Mouse (Mus musculus): ENCODE data around the gene Cd44. TPM values are rescaled to one million over a fixed set of nuclear protein-coding genes. Genes with fewer than 3 reads are reported as not detected.

Cd44 gene
- polyA plus RNA-seq, 1 experiment from 2014 or later, result 19.4 TPM

DNA sequence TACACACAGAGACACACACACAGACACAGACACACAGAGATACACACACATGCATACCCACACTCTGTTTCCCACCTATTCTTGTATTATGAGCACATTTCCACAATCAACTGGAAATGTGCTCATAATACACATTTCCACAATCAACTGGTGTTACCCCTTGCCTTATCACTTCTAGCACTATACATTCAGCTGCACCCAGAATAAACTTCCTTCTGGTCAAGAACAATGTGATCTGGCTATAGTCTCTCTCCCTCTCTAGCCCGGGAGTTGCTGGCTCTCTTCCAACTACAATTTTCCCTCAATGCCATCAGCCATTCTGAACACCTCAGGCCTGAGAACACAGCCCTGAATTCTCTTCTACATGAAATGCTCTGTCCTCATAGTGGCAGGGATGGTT lies 34.9 kb downstream of the Cd44 start:
- no peak overlapping the region for H3K9ac ChIP-seq
- no peaks in the 10 kb centered on the region for H3K36me3 ChIP-seq
- no peak overlapping the region for H3K4me3 ChIP-seq (replicated peaks)
- H3K9me3 ChIP-seq, result no peaks in the 10 kb centered on the region
- peaks cover 5% of the 10 kb centered on the region; the same call in 1 of the 2 replicates for H3K4me1 ChIP-seq
- ATAC-seq (ENCODE audit: insufficient read depth, low FRiP score, low read depth), result peak; percentile 63; the same call in 1 of the 2 replicates
- peak overlapping the region; percentile 61 for H3K27ac ChIP-seq
- WGBS, result 0% methylated on average over 1 of the region's 1 CpGs
- no peaks in the 10 kb centered on the region for H3K27me3 ChIP-seq (replicated peaks)
- no peak overlapping the region for H3K4me2 ChIP-seq

DNA sequence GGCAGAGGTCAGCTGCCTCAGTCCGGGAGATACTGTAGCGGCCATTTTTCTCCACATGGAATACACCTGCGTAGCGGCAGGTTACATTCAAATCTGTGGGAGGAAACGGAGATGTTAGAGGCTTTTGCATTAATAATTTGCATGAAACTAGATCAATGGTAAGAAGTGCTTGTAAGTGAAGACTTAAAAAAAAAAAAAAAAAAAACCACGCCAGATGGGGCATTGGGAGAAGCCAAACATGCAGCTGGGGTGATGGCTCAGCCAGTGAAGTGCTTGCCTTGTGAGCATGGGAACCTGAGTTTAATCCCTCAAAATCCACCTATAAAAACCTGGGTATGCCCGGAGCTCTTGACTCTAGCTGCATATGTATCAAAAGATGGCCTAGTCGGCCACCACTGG lies 36.1 kb downstream of the Cd44 start:
- ATAC-seq (ENCODE audit: insufficient read depth, low FRiP score, low read depth), result no peak
- Histone ChIP-seq H3K4me2 (no peak overlapping the region), H3K27me3 (replicated peaks) (no peaks in the 10 kb centered on the region), H3K4me1 (peaks cover 5% of the 10 kb centered on the region; the same call in 1 of the 2 replicates), H3K36me3 (no peaks in the 10 kb centered on the region), H3K4me3 (replicated peaks) (no peak overlapping the region), H3K9ac (no peak overlapping the region), H3K27ac (no peak overlapping the region), H3K9me3 (no peaks in the 10 kb centered on the region)
- WGBS, result 91% methylated on average over 8 of the region's 8 CpGs

DNA sequence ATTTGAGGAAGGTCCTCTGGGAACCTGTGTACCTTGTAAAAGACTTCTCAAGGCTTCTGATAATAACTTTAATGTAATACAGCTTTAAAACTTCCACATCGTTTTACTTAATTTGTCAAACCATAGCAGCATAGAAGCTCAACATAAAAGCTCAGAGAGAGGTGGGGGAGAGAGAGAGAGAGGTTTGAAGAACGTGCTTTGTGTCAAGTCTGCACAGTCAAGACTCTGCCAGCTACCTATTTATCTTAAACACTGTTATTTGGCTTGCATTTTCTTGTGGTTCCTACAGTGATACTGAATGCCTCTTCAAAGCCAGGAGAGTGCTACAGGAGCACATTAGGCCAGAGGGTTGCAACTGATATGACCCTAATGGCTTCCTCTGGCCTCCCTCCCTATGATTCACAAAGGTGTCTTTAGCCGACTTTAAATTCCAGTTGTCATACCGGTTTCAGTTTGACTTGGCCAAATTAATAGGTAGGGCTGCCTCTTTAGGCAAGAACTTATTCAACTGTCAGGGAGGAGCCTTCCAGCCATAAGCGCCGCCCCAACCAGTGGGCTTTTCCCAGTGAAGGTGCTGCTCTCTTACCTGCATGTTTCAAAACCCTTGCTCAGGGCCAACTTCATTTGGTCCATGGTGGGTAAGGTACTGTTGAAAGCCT lies 36.6 kb downstream of the Cd44 start:
- peaks cover 5% of the 10 kb centered on the region; the same call in 1 of the 2 replicates for H3K4me1 ChIP-seq
- no peaks in the 10 kb centered on the region for H3K36me3 ChIP-seq
- H3K27ac ChIP-seq, result no peak overlapping the region
- H3K9ac ChIP-seq, result no peak overlapping the region
- H3K27me3 ChIP-seq (replicated peaks), result no peaks in the 10 kb centered on the region
- no peaks in the 10 kb centered on the region for H3K9me3 ChIP-seq
- WGBS, result 57% methylated on average over 6 of the region's 6 CpGs
- H3K4me2 ChIP-seq, result no peak overlapping the region
- H3K4me3 ChIP-seq (replicated peaks), result no peak overlapping the region
- ATAC-seq (ENCODE audit: insufficient read depth, low FRiP score, low read depth), result no peak

DNA sequence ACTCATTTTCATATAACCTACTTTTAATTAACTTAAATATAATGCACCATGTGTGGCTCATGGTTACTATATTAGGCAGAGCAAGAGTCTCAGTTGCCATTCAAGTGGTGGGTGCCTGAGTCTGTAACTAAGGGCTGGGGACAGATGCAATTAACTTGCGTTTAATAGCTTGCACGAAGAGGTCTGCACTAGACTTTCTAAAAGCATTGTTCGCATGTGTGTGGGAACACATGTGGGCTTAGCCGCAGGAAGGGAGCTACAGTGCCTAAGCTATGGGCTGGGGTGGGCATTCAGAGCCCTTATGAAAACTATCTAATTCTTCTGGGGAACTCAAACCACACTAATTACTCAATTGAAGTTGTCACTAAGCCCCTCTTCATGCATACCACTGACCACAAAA lies 37.4 kb downstream of the Cd44 start:
- Histone ChIP-seq H3K4me3 (replicated peaks) (no peak overlapping the region), H3K36me3 (no peaks in the 10 kb centered on the region), H3K27ac (no peak overlapping the region), H3K27me3 (replicated peaks) (no peaks in the 10 kb centered on the region), H3K4me1 (peaks cover 5% of the 10 kb centered on the region; the same call in 1 of the 2 replicates), H3K9ac (no peak overlapping the region), H3K4me2 (no peak overlapping the region), H3K9me3 (no peaks in the 10 kb centered on the region)
- ATAC-seq (ENCODE audit: insufficient read depth, low FRiP score, low read depth), result no peak
- WGBS, result 90% methylated on average over 4 of the region's 4 CpGs

DNA sequence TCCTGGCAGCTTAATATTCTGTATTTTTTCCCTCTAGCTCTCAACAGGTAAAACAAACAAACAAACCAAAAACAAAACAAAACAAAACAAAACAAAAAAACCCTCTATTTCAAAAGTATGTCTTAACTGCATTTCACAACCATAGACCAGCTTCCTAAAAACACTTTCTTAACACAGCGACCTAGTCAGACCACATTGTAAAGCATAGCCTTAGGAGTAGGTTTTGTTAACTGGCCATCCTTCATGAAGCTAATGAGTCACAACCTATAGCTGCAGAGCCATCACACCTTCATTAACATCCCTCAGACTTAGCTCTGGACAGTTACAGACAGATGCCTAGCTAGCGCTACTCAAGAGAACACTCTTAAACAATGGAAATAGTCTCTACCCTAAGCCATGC lies 37.9 kb downstream of the Cd44 start:
- ATAC-seq (ENCODE audit: insufficient read depth, low FRiP score, low read depth), result no peak
- Histone ChIP-seq H3K27me3 (replicated peaks) (no peaks in the 10 kb centered on the region), H3K27ac (no peak overlapping the region), H3K9me3 (no peaks in the 10 kb centered on the region), H3K9ac (no peak overlapping the region), H3K4me3 (replicated peaks) (no peak overlapping the region), H3K4me1 (peaks cover 5% of the 10 kb centered on the region; the same call in 1 of the 2 replicates), H3K4me2 (no peak overlapping the region), H3K36me3 (no peaks in the 10 kb centered on the region)
- WGBS, result 98% methylated on average over 2 of the region's 2 CpGs

DNA sequence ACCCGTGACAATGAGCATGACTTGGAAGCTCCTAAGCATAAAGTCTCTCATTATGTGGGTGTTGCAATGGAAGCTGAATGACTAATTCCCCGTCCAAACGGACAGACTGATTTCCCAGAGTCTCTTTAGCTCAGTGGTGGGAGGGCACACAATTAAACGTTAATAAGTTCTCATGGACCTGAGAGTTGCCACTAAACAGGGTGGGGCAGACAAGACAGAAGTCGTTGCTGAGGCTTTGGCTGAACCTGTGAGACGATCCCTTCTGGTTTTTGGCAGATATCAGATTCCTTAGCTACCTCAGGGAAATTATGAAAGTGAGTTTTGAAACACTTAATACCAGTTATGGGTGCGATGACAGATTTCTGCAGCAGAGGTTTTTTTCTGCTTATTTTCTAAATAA lies 38.8 kb downstream of the Cd44 start:
- Histone ChIP-seq H3K4me3 (replicated peaks) (no peak overlapping the region), H3K9me3 (no peaks in the 10 kb centered on the region), H3K4me1 (peaks cover 5% of the 10 kb centered on the region; the same call in 1 of the 2 replicates), H3K27ac (no peak overlapping the region), H3K9ac (no peak overlapping the region), H3K27me3 (replicated peaks) (no peaks in the 10 kb centered on the region), H3K36me3 (no peaks in the 10 kb centered on the region), H3K4me2 (no peak overlapping the region)
- ATAC-seq (ENCODE audit: insufficient read depth, low FRiP score, low read depth), result no peak
- WGBS, result 70% methylated on average over 7 of the region's 7 CpGs

DNA sequence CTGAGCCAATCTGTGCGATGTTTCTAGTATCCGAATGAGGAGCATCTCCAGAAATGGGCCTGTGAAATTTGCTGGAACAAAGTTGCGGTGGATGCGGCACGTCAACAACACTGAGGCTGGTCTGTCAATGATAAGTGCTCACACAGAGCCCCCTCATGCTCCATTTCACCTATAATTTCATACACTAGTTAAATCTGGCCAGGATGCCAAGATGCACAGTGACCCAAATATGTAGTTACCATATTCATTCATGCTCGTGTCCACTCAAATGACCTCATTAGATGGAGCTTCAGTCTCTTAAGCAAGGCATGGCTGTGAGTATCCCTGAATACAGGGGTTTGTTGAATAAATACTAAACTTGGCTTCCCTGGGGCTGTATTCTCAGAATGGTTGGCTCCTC lies 43.2 kb downstream of the Cd44 start:
- H3K36me3 ChIP-seq, result no peaks in the 10 kb centered on the region

DNA sequence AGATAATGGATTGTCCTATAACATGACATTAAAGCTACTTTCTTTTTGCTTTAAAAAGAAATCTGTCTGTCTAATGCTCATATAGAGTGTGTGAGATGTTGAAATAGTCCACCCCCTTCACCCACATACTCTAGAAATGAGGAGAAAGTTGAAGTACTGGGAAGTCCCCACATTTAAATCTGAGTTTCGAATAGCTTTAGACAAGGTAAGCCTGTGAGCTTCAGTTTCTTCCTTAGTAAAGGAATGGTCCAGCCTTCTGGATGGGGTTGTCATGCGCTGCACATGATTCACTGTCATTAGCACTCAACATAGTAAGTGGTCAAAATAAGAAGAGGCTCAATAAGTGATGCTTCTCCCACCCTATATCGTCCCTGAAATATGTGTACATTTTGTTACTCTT lies 48.2 kb downstream of the Cd44 start:
- ATAC-seq (ENCODE audit: insufficient read depth, low FRiP score, low read depth), result no peak
- H3K4me3 ChIP-seq (replicated peaks), result no peak overlapping the region
- no peak overlapping the region for H3K9ac ChIP-seq
- 0 out of 2 replicates have a peak, but pooled peaks cover 3% of the 10 kb centered on the region for H3K4me1 ChIP-seq
- H3K27ac ChIP-seq, result no peak overlapping the region
- no peak overlapping the region for H3K4me2 ChIP-seq
- H3K27me3 ChIP-seq (replicated peaks), result no peaks in the 10 kb centered on the region
- 0 out of 2 replicates have a peak, but pooled peaks cover 2% of the 10 kb centered on the region for H3K36me3 ChIP-seq
- H3K9me3 ChIP-seq, result no peaks in the 10 kb centered on the region
- WGBS, result 92% methylated on average over 3 of the region's 3 CpGs

More for the DNA sequence above, 43.2 kb downstream of the Cd44 start:
- no peaks in the 10 kb centered on the region for H3K4me1 ChIP-seq
- ATAC-seq (ENCODE audit: insufficient read depth, low FRiP score, low read depth), result no peak
- no peak overlapping the region for H3K27ac ChIP-seq
- no peaks in the 10 kb centered on the region for H3K27me3 ChIP-seq (replicated peaks)
- no peaks in the 10 kb centered on the region for H3K9me3 ChIP-seq
- no peak overlapping the region for H3K9ac ChIP-seq
- 94% methylated on average over 6 of the region's 6 CpGs for WGBS
- H3K4me3 ChIP-seq (replicated peaks), result no peak overlapping the region
- H3K4me2 ChIP-seq, result no peak overlapping the region

DNA sequence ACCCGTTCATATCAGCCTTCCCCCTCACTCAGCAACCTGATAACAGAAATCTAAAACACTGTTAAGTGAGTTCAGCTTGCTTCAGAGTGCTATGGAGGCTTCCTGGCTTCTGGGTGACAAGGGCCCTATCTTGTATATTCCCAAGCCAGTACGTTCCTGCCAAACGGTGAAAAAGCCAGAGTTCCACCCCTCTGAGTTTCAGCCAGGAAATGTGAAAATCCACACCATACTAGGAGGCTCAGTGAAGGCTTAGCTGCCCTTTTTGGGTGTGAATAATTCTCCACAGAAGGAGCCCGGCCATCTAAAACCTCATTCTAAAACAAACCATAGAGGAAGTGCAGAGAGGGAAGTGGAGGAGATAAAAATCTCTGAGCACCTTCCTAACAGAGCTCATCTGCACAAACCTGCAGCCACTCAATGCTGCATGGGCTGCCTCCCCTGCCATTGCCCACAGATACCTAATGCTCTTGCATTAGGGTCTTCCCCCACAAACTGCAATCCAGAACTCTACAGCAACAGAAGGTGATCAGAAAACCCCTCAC lies 49.5 kb downstream of the Cd44 start:
- 42% methylated on average over 4 of the region's 4 CpGs for WGBS
- Histone ChIP-seq H3K9me3 (no peaks in the 10 kb centered on the region), H3K27ac (no peak overlapping the region), H3K4me3 (replicated peaks) (no peak overlapping the region), H3K4me2 (no peak overlapping the region), H3K27me3 (replicated peaks) (no peaks in the 10 kb centered on the region), H3K4me1 (0 out of 2 replicates have a peak, but pooled peaks cover 3% of the 10 kb centered on the region), H3K9ac (no peak overlapping the region), H3K36me3 (0 out of 2 replicates have a peak, but pooled peaks cover 2% of the 10 kb centered on the region)
- ATAC-seq (ENCODE audit: insufficient read depth, low FRiP score, low read depth), result no peak

DNA sequence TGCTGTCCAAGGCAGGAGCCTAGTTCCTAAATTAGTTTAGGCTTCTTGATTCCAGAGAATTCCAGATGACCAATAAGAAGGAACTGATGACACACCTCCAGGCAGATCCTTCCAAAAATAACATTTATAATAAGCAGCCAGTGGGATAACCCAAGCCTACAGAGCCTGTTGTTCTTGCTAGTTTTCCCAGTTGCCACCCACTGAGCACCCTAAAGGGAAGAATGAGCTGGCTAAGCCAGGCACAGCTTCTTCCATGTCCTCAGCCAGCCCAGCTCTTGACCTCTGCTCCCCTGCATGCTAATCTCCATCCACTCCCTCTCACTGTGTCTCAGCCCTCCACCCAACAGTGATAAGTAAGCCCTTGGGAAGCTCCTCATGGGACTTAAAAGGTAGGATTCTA lies 51.4 kb downstream of the Cd44 start:
- no peaks in the 10 kb centered on the region for H3K27me3 ChIP-seq (replicated peaks)
- H3K4me3 ChIP-seq (replicated peaks), result no peak overlapping the region
- H3K27ac ChIP-seq, result no peak overlapping the region
- no peak overlapping the region for H3K4me2 ChIP-seq
- H3K36me3 ChIP-seq, result 0 out of 2 replicates have a peak, but pooled peaks cover 2% of the 10 kb centered on the region
- 0 out of 2 replicates have a peak, but pooled peaks cover 3% of the 10 kb centered on the region for H3K4me1 ChIP-seq
- no peak for ATAC-seq (ENCODE audit: insufficient read depth, low FRiP score, low read depth)
- no peaks in the 10 kb centered on the region for H3K9me3 ChIP-seq
- no peak overlapping the region for H3K9ac ChIP-seq

DNA sequence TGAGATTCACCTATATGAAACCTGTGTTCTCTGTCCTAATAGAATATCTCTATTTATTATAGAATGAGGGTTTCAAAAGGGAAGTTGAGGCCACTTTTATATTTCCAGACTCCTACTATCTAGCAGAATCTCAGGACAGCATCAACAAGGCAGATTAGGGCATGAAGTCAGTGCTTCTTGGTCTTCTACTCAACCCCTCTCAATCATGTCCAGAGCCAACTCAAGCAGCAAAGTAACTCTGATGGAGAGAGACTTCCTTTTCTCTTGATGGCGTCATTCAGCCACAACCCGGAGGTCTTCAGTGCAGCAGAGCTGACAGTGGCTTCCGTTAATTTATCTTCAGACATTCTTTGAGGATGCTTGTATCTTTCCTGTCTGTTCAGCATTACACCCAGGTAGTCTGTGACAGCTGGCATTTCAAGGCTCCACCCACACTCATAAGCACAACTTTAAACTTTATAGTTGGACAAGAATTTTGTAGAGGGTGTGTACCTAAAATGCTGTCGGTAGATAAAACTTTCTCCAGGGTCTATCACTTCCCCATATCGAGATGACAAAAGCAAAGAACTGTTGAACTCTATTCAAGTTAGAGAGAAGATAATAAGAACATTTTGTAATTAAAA lies 52.5 kb downstream of the Cd44 start:
- Histone ChIP-seq H3K9me3 (no peaks in the 10 kb centered on the region), H3K4me2 (no peak overlapping the region), H3K4me1 (0 out of 2 replicates have a peak, but pooled peaks cover 3% of the 10 kb centered on the region), H3K27me3 (replicated peaks) (no peaks in the 10 kb centered on the region), H3K9ac (no peak overlapping the region), H3K36me3 (0 out of 2 replicates have a peak, but pooled peaks cover 2% of the 10 kb centered on the region), H3K4me3 (replicated peaks) (no peak overlapping the region), H3K27ac (no peak overlapping the region)
- no peak for ATAC-seq (ENCODE audit: insufficient read depth, low FRiP score, low read depth)
- WGBS, result 76% methylated on average over 5 of the region's 5 CpGs

DNA sequence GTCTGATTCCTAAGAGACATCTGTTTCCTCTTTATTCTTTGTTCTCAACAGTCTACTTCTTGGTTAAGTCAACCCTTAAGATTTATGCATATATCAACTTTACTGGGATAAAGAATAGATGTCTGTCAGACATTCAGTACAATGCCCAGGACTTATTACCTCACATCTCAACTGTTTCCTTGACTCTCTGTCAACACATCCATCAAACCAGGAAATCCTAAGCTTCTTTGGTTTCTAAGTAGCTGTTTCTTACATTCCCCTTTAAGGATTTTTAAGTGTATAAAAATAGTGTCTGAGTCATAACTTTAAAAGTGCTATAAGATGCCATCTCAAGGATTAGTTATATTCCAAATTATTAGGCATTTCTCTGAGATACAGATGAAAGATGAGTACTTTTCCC lies 60.2 kb downstream of the Cd44 start:
- Histone ChIP-seq H3K4me3 (replicated peaks) (no peak overlapping the region), H3K4me2 (no peak overlapping the region), H3K4me1 (no peaks in the 10 kb centered on the region), H3K9ac (no peak overlapping the region), H3K27ac (no peak overlapping the region), H3K9me3 (no peaks in the 10 kb centered on the region), H3K36me3 (no peaks in the 10 kb centered on the region), H3K27me3 (replicated peaks) (no peaks in the 10 kb centered on the region)
- ATAC-seq (ENCODE audit: insufficient read depth, low FRiP score, low read depth), result no peak

All from stomach, embryonic 15.5 days (tissue).